Mouse (Mus musculus) urinary bladder, postnatal 25 days (tissue): ENCODE measurements around the gene Rap2a.

Source experiments
- DNase-seq: peaks from one replicate; pipeline ENCODE4 v3.0.0; 2022; ENCODE audit warnings: low spot score

Gene Rap2a

GRCm38 (mm10) chr14:120477982-120478568, at the start of gene Rap2a:
Rap2a (plus strand) TSS chr14:120478444.
- DNase-seq: peak; percentile 92

GRCm38 (mm10) chr14:120428497-120428896, 49.7 kb upstream of the Rap2a start:
- no peak for DNase-seq

DNA sequence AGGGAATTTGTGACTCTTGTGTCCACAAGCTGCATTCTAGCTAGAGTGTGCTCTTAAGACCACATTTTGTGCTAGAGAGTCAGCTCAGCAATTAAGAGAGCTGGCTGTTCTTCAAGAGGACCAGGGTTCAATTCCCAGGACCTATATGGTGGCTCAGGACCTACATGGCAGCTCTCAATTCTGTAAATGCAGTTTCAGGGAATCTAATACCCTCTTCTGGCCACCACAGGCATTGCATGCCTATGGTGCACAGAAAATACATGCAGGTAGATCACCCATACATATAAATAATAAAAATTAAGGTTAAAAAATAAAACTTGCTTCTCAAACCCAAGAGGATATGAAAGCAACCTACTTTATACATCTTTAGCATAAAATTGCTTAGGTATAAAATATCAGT, 45.5 kb upstream of the Rap2a start:
- no peak for DNase-seq

GRCm38 (mm10) chr14:120433931-120434398, 44.3 kb upstream of the Rap2a start:
- DNase-seq: no peak

DNA sequence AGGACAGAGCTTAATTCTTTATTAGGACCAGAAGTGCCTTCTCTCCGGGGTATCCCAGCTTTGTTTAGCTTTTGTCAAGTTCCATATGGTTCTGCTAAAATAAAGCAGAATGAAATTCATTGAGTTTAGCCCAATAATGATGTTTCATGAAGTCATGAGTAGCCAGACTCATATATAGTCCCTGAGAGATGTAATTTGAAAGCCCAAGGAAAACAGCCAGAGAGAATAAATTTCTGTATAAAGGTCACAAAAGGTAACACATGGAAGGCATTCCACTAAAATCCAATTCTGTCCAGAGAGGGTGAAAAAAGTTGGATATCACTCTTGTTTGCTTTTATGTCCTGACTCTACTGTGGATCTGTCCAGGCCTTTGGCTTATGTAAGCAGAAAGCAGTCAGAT, 43.4 kb upstream of the Rap2a start:
- DNase-seq: no peak

DNA sequence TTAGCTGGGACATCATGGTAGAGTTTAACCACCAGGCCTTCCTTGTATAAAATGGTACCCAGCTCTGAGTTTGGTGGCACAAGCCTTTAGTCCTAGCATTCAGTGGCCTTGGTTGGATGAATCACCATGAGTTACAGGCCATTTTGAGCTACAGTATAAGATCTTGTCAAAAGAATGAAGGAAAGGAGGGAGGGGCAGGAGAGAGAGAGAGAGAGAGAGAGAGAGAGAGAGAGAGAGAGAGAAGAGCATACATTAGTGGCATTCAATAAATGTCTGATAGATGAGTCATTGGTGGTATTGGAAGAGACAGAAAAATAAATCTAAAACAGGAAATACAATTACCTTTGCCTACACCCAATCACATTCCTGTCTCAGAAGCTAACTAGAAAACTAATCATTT, 37.5 kb upstream of the Rap2a start:
- DNase-seq: no peak

DNA sequence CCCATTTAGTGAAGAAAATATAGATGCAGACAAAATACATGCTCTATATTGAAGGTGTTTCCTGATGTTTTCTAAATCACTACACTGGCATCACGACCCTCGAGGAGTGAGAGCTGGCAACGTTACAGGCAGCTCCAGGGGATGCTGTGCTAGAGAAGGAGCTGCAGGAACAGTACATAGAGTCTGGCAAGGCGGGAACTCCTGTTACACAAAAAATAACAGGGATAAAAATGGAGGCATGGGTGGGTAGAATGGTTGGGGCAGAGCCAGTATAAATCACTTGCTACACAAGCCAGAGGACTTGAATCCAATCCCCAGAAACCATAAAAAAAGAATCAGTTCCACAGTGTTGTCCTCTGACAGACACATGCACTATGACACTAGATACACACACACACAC, 37.0 kb upstream of the Rap2a start:
- DNase-seq: no peak

DNA sequence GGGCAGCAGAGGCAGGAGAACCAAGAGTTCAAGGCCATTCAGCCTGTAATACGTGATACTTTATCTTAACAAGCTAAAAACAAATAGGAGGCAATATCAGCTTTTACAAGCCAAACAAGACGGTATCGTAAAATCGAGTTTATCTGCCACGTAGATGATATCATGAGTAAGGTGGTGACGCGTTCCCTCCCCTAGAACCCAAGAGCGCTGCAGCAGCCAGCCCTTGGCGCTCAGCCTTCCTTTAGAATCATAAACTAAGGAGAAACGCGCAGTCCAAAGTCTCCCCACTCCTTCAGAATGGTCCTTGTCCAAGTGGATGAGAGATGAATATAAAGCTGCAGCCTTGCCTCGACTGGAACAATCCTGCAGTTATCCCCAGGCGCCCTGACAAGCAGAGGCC, 36.4 kb upstream of the Rap2a start:
- DNase-seq: no peak

DNA sequence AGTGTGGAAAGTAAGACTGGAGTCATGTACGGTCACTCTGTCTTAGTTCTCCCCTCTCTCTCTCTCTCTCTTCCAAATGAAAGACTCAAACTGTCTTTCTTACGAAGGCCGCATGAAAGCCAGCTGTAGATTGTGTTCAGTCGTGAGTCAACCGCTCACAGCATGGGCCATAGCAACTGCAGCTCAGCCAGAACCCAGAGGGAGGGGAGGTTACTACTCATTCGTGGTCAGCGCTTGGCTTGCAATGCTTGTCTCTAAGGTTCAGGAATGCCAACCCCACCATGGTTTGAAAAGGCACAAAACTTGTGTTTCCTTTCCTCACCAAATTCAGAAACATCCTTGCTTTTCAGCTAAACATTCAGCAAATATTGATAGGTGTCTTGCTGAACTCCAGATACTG, 24.0 kb upstream of the Rap2a start:
- DNase-seq: no peak

GRCm38 (mm10) chr14:120463938-120464727, 14.1 kb upstream of the Rap2a start:
- DNase-seq: no peak

DNA sequence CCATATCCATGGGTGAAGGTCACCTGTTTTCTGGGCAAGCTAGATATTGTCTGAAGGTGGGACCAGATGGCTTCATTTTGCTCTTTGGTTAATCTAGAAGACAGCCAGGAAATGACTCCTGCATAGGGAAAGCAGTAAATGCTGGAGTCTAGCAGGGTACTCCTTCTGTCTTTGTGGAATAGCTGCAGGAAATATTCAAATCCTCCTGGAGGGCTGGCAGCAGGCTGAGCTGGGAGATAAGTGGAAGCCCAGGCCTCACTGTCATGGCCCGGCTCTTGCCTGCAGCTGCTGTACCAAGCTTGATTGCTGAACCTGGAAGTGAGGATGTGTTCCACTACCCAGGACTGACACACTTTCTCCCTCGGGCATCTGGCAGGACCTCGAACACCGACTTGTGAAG, 11.4 kb upstream of the Rap2a start:
- no peak for DNase-seq

- no peak for DNase-seq
Measured at GRCm38 (mm10) chr14:120469126-120469790, 9.0 kb upstream of the Rap2a start.

GRCm38 (mm10) chr14:120476186-120476697, 2.0 kb upstream of the Rap2a start:
- DNase-seq: no peak

DNA sequence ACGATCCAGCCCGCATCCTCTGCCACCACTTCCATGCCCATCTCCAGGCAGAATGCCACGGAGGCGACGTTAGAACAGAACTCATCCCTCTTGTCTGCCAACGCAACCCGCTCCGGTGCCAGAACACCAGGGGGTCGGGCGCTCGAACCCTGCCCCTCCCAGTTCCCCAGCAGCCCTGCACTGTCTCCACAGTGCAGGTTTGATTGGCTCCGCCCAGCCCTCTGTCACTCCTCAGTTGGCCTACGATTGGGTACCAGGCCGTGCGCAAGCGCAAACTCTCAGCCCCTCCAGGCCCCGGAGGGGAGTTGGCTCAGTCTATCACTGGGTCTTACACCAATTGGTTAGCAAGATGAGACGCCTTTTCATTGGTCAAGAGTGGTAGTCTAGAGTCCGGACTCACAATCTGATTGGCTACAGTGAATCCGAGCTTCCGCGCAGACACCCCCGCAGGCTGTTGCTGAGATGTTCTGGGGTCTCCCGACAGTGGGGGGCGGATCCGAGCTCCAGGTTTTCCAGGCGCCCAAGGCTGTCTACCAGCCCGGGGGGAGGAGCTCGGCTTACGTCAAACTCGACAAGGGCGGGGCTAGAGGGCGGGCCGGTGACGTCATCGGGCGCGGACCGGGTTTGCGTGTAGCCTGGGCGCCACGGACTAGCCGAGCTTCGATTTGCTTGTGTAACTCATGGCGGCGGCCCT, 809 bp upstream of the Rap2a start:
- DNase-seq: peak; percentile 98

GRCm38 (mm10) chr14:120478641-120479341, 547 bp downstream of the Rap2a start:
- DNase-seq: no peak

GRCm38 (mm10) chr14:120480341-120480900, 2.2 kb downstream of the Rap2a start:
- no peak for DNase-seq

GRCm38 (mm10) chr14:120480927-120481326, 2.7 kb downstream of the Rap2a start:
- DNase-seq: no peak

DNA sequence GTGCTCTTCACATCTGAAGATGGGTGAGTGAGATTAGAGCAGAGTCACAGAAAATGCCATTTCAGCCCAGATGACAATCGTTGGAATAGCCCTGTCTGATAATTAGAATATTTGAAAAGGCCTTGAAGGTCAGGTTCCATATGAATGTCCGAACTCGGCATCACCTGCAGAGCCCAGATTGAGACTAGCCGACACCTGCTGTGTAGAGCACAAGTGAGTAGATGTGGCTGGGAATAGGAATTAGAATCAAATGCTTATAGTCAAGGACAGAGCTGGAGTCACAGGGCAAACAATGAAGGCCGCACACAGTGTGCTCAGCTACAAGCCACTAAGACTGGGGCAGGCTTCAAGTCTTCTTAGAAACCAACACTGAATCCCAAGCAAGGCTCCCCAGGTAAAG, 6.3 kb downstream of the Rap2a start:
- no peak for DNase-seq

- no peak for DNase-seq
Measured at GRCm38 (mm10) chr14:120496284-120496683, 18.0 kb downstream of the Rap2a start.

DNA sequence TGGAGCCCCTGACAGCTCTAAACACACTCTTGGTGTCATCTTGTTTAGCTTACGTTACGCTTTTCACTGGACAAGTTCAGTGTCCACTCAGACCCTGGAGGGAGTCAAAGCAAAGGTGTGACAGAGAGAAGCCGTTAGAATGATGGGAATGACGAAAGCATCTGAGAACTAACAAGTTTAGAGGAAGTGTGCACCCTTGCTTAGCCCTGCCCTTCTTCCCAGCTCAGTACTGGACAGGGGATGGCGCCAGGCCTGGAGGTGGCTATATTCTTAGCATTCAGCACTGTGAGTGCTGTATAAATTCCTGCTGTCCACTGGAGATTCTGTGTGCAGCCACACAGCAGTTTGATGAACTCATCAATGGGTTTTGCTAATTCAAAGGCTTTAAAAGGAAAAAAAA, 18.6 kb downstream of the Rap2a start:
- no peak for DNase-seq

DNA sequence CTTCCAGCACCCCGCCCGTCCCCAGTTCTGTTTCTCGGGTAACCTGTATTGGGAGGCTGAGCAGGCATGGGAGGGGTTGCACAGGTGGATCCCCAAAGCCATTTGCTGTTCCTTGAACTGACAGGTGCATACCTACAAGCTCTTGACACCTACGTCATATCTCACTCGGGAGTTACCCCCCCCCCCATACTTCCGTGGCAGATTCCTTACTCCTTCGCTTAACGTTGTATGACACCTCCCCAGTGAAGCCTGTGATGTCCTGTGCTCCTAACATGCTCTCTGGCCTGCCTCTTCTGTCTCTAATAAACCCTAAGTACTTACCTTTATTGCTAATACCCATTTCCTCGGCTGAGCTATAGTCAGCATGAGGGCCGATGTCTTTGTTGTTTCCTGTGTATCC, 20.9 kb downstream of the Rap2a start:
- no peak for DNase-seq
